Mouse (Mus musculus) heart, embryonic 13.5 days (tissue): ENCODE results near the gene Rgl2. TPM values are rescaled to one million over a fixed set of nuclear protein-coding genes. Genes with fewer than 3 reads are reported as not detected.
A peak's percentile ranks its signal among the peaks of the same experiment; 100 is the strongest.
"Not testable (repeated sequence)": the region's sequence is repeated elsewhere in the genome, so short reads cannot be mapped to it uniquely, and the experiment has no call there.

Experiments used
- ATAC-seq: fragments of 200-750 bp; cut with Nextera tagmentation; 2 replicates; pipeline ENCODE4 v1.8.0; 2017; ENCODE audit warnings: moderate TSS enrichment; ENCODE audit not compliant: insufficient number of reproducible peaks, low FRiP score, low TSS enrichment; ENCODE audit errors: extremely low read depth
- H3K27ac ChIP-seq: fragments of 300-500 bp; sonication (generic); replicated peaks from 2 replicates; pipeline ENCODE4 v1.5.1; 2015; ENCODE audit warnings: moderate library complexity, mild to moderate bottlenecking, inconsistent platforms
- H3K27me3 ChIP-seq: fragments of 300-500 bp; sonication (generic); replicated peaks from 2 replicates; pipeline ENCODE4 v1.6.1; 2015; ENCODE audit warnings: mild to moderate bottlenecking, inconsistent platforms
- H3K36me3 ChIP-seq: fragments of 300-500 bp; sonication (generic); 2 replicates; pipeline ENCODE4 v1.6.1; 2015; ENCODE audit warnings: mild to moderate bottlenecking, inconsistent platforms
- H3K4me1 ChIP-seq: fragments of 300-500 bp; sonication (generic); 2 replicates; pipeline ENCODE4 v1.6.1; 2015; ENCODE audit warnings: inconsistent platforms
- H3K4me2 ChIP-seq: fragments of 300-500 bp; sonication (generic); 2 replicates; pipeline ENCODE4 v1.6.1; 2015; ENCODE audit warnings: inconsistent platforms, mild to moderate bottlenecking, moderate library complexity
- H3K4me3 ChIP-seq: fragments of 300-500 bp; sonication (generic); 2 replicates; pipeline ENCODE4 v1.5.1; 2015; ENCODE audit warnings: moderate library complexity, mild to moderate bottlenecking, inconsistent platforms
- H3K9ac ChIP-seq: fragments of 300-500 bp; sonication (generic); 2 replicates; pipeline ENCODE4 v1.6.1; 2015; ENCODE audit warnings: inconsistent platforms, mild to moderate bottlenecking, moderate library complexity
- H3K9me3 ChIP-seq: fragments of 300-500 bp; sonication (generic); 2 replicates; pipeline ENCODE4 v1.6.1; 2016; ENCODE audit warnings: inconsistent platforms
- WGBS: fragments of 180-500 bp; shearing (Covaris S2); methylation state at CpG from one replicate; pipeline ENCODE4 v1.1.7; 2015; ENCODE audit warnings: mixed read lengths; 5-methylcytosine and 5-hydroxymethylcytosine counted together
- polyA plus RNA-seq: library from polyadenylated mRNA; unstranded; fragments of >200 nt; fragmentation: Nextera tagmentation; extraction: Ambion mirVana; gene quantifications from 2 replicates; pipeline ENCODE4 v1.2.1, GENCODE M21; 2015

Gene Rgl2
- polyA plus RNA-seq, 1 experiment from 2014 or later, result 32.6 TPM

GRCm38 (mm10) chr17:33898193-33898592, 31.1 kb upstream of the Rgl2 start:
- not testable (repeated sequence) for H3K4me3 ChIP-seq, H3K27ac ChIP-seq, H3K36me3 ChIP-seq, H3K27me3 ChIP-seq, ATAC-seq, H3K9me3 ChIP-seq, H3K4me2 ChIP-seq, H3K9ac ChIP-seq, H3K4me1 ChIP-seq
- WGBS, result 72% methylated on average over 4 of the region's 4 CpGs

- Histone ChIP-seq H3K4me3 (no peak overlapping the region), H3K4me1 (peaks cover 8% of the 10 kb centered on the region), H3K27me3 (no peaks in the 10 kb centered on the region), H3K27ac (no peak overlapping the region), H3K9ac (no peak overlapping the region), H3K36me3 (no peaks in the 10 kb centered on the region), H3K9me3 (no peaks in the 10 kb centered on the region), H3K4me2 (no peak overlapping the region)
- ATAC-seq, result peak; percentile 61; the same call in 1 of the 2 replicates
- WGBS, result 71% methylated on average over 4 of the region's 4 CpGs
These were observed 29.7 kb upstream of the Rgl2 start for GRCm38 (mm10) chr17:33899642-33900041.

- Histone ChIP-seq H3K27ac (no peak overlapping the region), H3K9ac (peak overlapping the region; percentile 37; the same call in 1 of the 2 replicates)
These were observed 28.9 kb upstream of the Rgl2 start for GRCm38 (mm10) chr17:33900281-33900988.

GRCm38 (mm10) chr17:33900989-33901314, 28.4 kb upstream of the Rgl2 start:
- Histone ChIP-seq H3K27ac (no peak overlapping the region), H3K4me1 (peaks cover 8% of the 10 kb centered on the region), H3K9me3 (no peaks in the 10 kb centered on the region), H3K36me3 (no peaks in the 10 kb centered on the region), H3K27me3 (no peaks in the 10 kb centered on the region), H3K9ac (no peak overlapping the region), H3K4me3 (no peak overlapping the region), H3K4me2 (no peak overlapping the region)
- no peak for ATAC-seq
- WGBS, result 64% methylated on average over 4 of the region's 4 CpGs

More at GRCm38 (mm10) chr17:33900281-33900988, 28.9 kb upstream of the Rgl2 start:
- H3K4me1 ChIP-seq, result peaks cover 8% of the 10 kb centered on the region
- no peak for ATAC-seq
- H3K27me3 ChIP-seq, result no peaks in the 10 kb centered on the region
- H3K9me3 ChIP-seq, result no peaks in the 10 kb centered on the region
- no peaks in the 10 kb centered on the region for H3K36me3 ChIP-seq
- no peak overlapping the region for H3K4me3 ChIP-seq
- H3K4me2 ChIP-seq, result no peak overlapping the region
- 53% methylated on average over 7 of the region's 7 CpGs for WGBS

- Histone ChIP-seq H3K36me3 (no peaks in the 10 kb centered on the region), H3K9ac (no peak overlapping the region), H3K4me3 (no peak overlapping the region), H3K9me3 (no peaks in the 10 kb centered on the region), H3K4me2 (no peak overlapping the region), H3K4me1 (peaks cover 8% of the 10 kb centered on the region), H3K27ac (peak overlapping the region; percentile 59; the same call in 1 of the 2 replicates), H3K27me3 (no peaks in the 10 kb centered on the region)
- 48% methylated on average over 4 of the region's 4 CpGs for WGBS
- no peak for ATAC-seq
These were observed 27.7 kb upstream of the Rgl2 start for GRCm38 (mm10) chr17:33901653-33902052.

GRCm38 (mm10) chr17:33902079-33902478, 27.3 kb upstream of the Rgl2 start:
- no peaks in the 10 kb centered on the region for H3K9me3 ChIP-seq
- WGBS, result 50% methylated on average over 4 of the region's 4 CpGs
- peaks cover 8% of the 10 kb centered on the region for H3K4me1 ChIP-seq
- no peak overlapping the region for H3K4me2 ChIP-seq
- ATAC-seq, result no peak
- H3K27ac ChIP-seq, result 0 out of 2 replicates have a peak overlapping the region, but pooled peaks have one; percentile 59
- no peaks in the 10 kb centered on the region for H3K36me3 ChIP-seq
- no peak overlapping the region for H3K9ac ChIP-seq
- H3K27me3 ChIP-seq, result no peaks in the 10 kb centered on the region
- H3K4me3 ChIP-seq, result no peak overlapping the region

- WGBS, result 76% methylated on average over 7 of the region's 7 CpGs
- Histone ChIP-seq H3K4me1 (peaks cover 8% of the 10 kb centered on the region), H3K4me3 (no peak overlapping the region), H3K9ac (no peak overlapping the region), H3K4me2 (no peak overlapping the region), H3K36me3 (no peaks in the 10 kb centered on the region), H3K27ac (no peak overlapping the region), H3K27me3 (no peaks in the 10 kb centered on the region), H3K9me3 (no peaks in the 10 kb centered on the region)
- ATAC-seq, result no peak
These were observed 26.9 kb upstream of the Rgl2 start for GRCm38 (mm10) chr17:33902491-33902890.

GRCm38 (mm10) chr17:33903911-33904651, 25.3 kb upstream of the Rgl2 start:
- not testable (repeated sequence) for H3K9me3 ChIP-seq, ATAC-seq, H3K9ac ChIP-seq, H3K4me2 ChIP-seq, H3K36me3 ChIP-seq, H3K27ac ChIP-seq, H3K27me3 ChIP-seq, H3K4me3 ChIP-seq
- 69% methylated on average over 6 of the region's 6 CpGs for WGBS
- H3K4me1 ChIP-seq, result peaks cover 18% of the 10 kb centered on the region

- not testable (repeated sequence) for ATAC-seq, H3K27me3 ChIP-seq, H3K4me2 ChIP-seq, H3K9ac ChIP-seq, H3K36me3 ChIP-seq, H3K9me3 ChIP-seq, H3K27ac ChIP-seq, H3K4me3 ChIP-seq
- peaks cover 18% of the 10 kb centered on the region for H3K4me1 ChIP-seq
- WGBS, result 37% methylated on average over 3 of the region's 4 CpGs
These were observed 24.5 kb upstream of the Rgl2 start, which contains the start of gene Platr17 for GRCm38 (mm10) chr17:33904835-33905234. Gene Platr17 (plus strand): TSS chr17:33905135.

GRCm38 (mm10) chr17:33908331-33909076, 20.8 kb upstream of the Rgl2 start:
- H3K36me3 ChIP-seq, result peaks cover 29% of the 10 kb centered on the region
- H3K9me3 ChIP-seq, result no peaks in the 10 kb centered on the region
- H3K9ac ChIP-seq, result peak overlapping the region; percentile 80
- ATAC-seq, result peak; percentile 16; the same call in 1 of the 2 replicates
- peak overlapping the region; percentile 99 for H3K4me2 ChIP-seq
- peak overlapping the region; percentile 75 for H3K4me3 ChIP-seq
- H3K27ac ChIP-seq, result peak overlapping the region; percentile 81
- H3K27me3 ChIP-seq, result no peaks in the 10 kb centered on the region
- under 1% methylated on average over 44 of the region's 44 CpGs for WGBS
- peaks cover 24% of the 10 kb centered on the region for H3K4me1 ChIP-seq
